Mouse (Mus musculus) G1E-ER4 (cell line): ENCODE measurements around the gene Vamp1. TPM values are rescaled to one million over a fixed set of nuclear protein-coding genes. Genes with fewer than 3 reads are reported as not detected.

Source experiments
- GATA1 ChIP-seq: IDR thresholded peaks from one replicate; pipeline ENCODE4 v1.8.0; 2012; ENCODE audit warnings: low read length, inconsistent platforms
- polyA plus RNA-seq: library from polyadenylated mRNA; stranded (reverse); fragments of >175 nt; gene quantifications from 2 replicates; pipeline ENCODE4 v1.2.3, GENCODE M21; 2012

Vamp1 gene
- polyA plus RNA-seq, 1 experiment = 2.3 TPM

GRCm38 (mm10) chr6:125260006-125260555 lies 44.7 kb downstream of the Vamp1 start:
- TF ChIP-seq GATA1 = no peak

GRCm38 (mm10) chr6:125264219-125264618 lies 48.9 kb downstream of the Vamp1 start:
- TF ChIP-seq GATA1 = no peak

- no peak for TF ChIP-seq GATA1
Observed at GRCm38 (mm10) chr6:125265239-125265638, 49.9 kb downstream of the Vamp1 start.

GRCm38 (mm10) chr6:125266091-125266490 lies 50.7 kb downstream of the Vamp1 start:
- no peak for TF ChIP-seq GATA1

GRCm38 (mm10) chr6:125267469-125267868 lies 52.1 kb downstream of the Vamp1 start:
- TF ChIP-seq GATA1 = no peak

GRCm38 (mm10) chr6:125268799-125269198 lies 53.4 kb downstream of the Vamp1 start:
- no peak for TF ChIP-seq GATA1

- no peak for TF ChIP-seq GATA1
Observed at GRCm38 (mm10) chr6:125271455-125272227, 56.3 kb downstream of the Vamp1 start.

DNA sequence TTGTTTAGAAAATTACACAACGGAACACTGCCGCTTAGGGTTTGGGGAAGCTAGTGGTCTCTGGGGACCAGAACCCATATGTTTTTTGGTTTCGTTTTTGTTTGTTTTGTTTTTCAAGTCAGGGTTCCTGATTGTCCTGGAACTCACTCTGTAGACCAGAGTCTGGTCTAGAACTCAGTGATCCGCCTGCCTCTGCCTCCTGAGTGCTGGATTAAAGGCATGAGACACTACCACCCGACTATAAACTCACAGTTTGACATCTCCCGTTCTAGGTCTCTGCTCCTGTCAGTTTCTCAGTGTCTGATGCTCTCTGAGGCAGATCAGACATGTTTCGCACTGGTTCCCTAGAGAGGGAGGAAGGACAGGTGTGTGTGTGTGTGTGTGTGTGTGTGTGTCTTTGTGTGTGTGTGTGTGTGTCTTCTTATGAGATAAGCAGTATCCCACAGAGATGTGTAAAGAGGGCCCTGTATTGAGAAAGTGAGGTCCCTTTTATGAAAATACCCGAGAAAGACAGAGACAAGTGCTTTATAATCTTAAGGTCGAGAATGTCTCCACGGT lies 57.0 kb downstream of the Vamp1 start:
- no peak for TF ChIP-seq GATA1

GRCm38 (mm10) chr6:125274841-125275563 lies 59.7 kb downstream of the Vamp1 start:
- no peak for TF ChIP-seq GATA1

GRCm38 (mm10) chr6:125279729-125280128 lies 64.4 kb downstream of the Vamp1 start:
- TF ChIP-seq GATA1 = no peak

GRCm38 (mm10) chr6:125284250-125284649 lies 68.9 kb downstream of the Vamp1 start:
- TF ChIP-seq GATA1 = no peak

GRCm38 (mm10) chr6:125284751-125285150 lies 69.4 kb downstream of the Vamp1 start:
- TF ChIP-seq GATA1 = no peak

DNA sequence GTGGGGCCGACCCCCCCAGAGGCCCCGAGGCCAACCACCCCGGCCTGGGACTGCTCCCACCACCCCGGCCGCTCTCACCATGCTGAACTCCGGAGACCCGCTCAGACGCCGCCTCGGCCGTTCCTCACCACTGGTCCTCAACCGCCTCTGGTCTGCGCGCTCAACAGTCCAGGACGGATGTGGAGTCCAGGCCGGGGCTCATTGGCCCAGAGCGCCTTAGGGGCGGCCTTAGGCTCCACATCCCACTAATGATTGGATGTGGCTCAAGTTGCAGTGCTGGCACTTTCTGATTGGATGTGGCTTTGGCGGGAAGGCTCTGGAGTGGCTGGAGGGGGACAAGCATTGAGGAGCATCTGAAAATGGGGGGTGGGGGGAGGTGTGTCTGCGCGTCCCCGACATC lies 70.5 kb downstream of the Vamp1 start, which contains the start of gene Tuba3a:
TSS of gene Tuba3a (minus strand) at position 153 of the 400 bp plus-strand sequence.
- TF ChIP-seq GATA1 = no peak

DNA sequence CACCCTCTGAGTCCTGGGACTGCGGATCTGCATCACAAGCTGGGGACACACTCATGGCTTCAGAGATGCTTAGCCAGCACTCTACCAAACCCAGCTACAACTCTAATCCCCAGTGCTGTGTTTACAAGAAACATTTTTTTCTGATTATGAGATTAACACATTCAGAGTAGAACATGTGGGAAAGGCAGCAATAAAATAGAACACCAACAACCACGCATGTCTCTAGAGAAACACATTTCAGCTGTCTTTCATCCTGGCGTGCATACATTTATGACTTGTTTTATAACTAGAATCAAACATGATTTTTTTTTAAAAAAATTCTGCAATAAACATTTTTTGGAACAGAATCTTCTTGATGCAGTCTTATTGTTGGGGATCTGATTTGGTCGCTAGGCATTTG lies 71.6 kb downstream of the Vamp1 start:
- no peak for TF ChIP-seq GATA1

- TF ChIP-seq GATA1 = no peak
Observed at GRCm38 (mm10) chr6:125288730-125289129, 73.4 kb downstream of the Vamp1 start.

- TF ChIP-seq GATA1 = no peak
Observed at GRCm38 (mm10) chr6:125291329-125291728, 76.0 kb downstream of the Vamp1 start.

- TF ChIP-seq GATA1 = no peak
Observed at GRCm38 (mm10) chr6:125292256-125292655, 76.9 kb downstream of the Vamp1 start.
